Mouse (Mus musculus) naive thymus-derived CD4-positive, alpha-beta T cell, adult 2 months (primary cell): ENCODE results near the gene 1700012P22Rik.
A peak's percentile ranks its signal among the peaks of the same experiment; 100 is the strongest.

ENCODE experiments used
- DNase-seq: peaks from one replicate; pipeline ENCODE4 v3.0.0-alpha.2; 2011; ENCODE audit warnings: low read depth

Gene 1700012P22Rik

GRCm38 (mm10) chr4:144438672-144439071, at the start of gene 1700012P22Rik:
TSS of gene 1700012P22Rik (minus strand) at chr4:144438772.
- no peak for DNase-seq

- DNase-seq, result no peak
Observed at GRCm38 (mm10) chr4:144468091-144468490, 29.5 kb upstream of the 1700012P22Rik start.

- no peak for DNase-seq
Observed at GRCm38 (mm10) chr4:144465206-144465605, 26.6 kb upstream of the 1700012P22Rik start.

GRCm38 (mm10) chr4:144463656-144464055, 25.1 kb upstream of the 1700012P22Rik start, which contains the start of gene Aadacl3:
TSS of gene Aadacl3 (minus strand) at chr4:144463756.
- no peak for DNase-seq

GRCm38 (mm10) chr4:144453217-144453616, 14.6 kb upstream of the 1700012P22Rik start, which contains the start of gene Gm9944:
TSS of gene Gm9944 (minus strand) at chr4:144453317.
- DNase-seq, result no peak

GRCm38 (mm10) chr4:144448546-144448945, 10.0 kb upstream of the 1700012P22Rik start:
- no peak for DNase-seq

- no peak for DNase-seq
Observed at GRCm38 (mm10) chr4:144441582-144441981, 3.0 kb upstream of the 1700012P22Rik start.

- DNase-seq, result no peak
Observed at GRCm38 (mm10) chr4:144441095-144441494, 2.5 kb upstream of the 1700012P22Rik start.

- no peak for DNase-seq
Observed at GRCm38 (mm10) chr4:144433216-144433615, 5.4 kb downstream of the 1700012P22Rik start.

GRCm38 (mm10) chr4:144430723-144431122, 7.8 kb downstream of the 1700012P22Rik start:
- DNase-seq, result no peak

GRCm38 (mm10) chr4:144428868-144429267, 9.7 kb downstream of the 1700012P22Rik start:
- DNase-seq, result no peak

GRCm38 (mm10) chr4:144424590-144424989, 14.0 kb downstream of the 1700012P22Rik start:
- DNase-seq, result no peak

- no peak for DNase-seq
Observed at GRCm38 (mm10) chr4:144420644-144421043, 17.9 kb downstream of the 1700012P22Rik start.

- no peak for DNase-seq
Observed at GRCm38 (mm10) chr4:144408290-144408689, 30.3 kb downstream of the 1700012P22Rik start, which contains the start of gene Pramef12. TSS of gene Pramef12 (minus strand) at chr4:144408464.

GRCm38 (mm10) chr4:144406261-144406660, 32.3 kb downstream of the 1700012P22Rik start:
- no peak for DNase-seq

GRCm38 (mm10) chr4:144404456-144405086, 34.0 kb downstream of the 1700012P22Rik start:
- DNase-seq, result peak; percentile 24

- no peak for DNase-seq
Observed at GRCm38 (mm10) chr4:144402712-144403111, 35.9 kb downstream of the 1700012P22Rik start.

GRCm38 (mm10) chr4:144396316-144396715, 42.3 kb downstream of the 1700012P22Rik start:
- DNase-seq, result no peak

- no peak for DNase-seq
Observed at GRCm38 (mm10) chr4:144377911-144378310, 60.7 kb downstream of the 1700012P22Rik start, which contains the start of gene Pramef20. TSS of gene Pramef20 (minus strand) at chr4:144377933.
